Mouse (Mus musculus) thymus, adult 2 months (tissue): ENCODE results near the gene Rad51b. TPM values are rescaled to one million over a fixed set of nuclear protein-coding genes. Genes with fewer than 3 reads are reported as not detected.

Experiments
- DNase-seq: peaks from one replicate; pipeline ENCODE4 v3.0.0; 2021
- H3K27ac ChIP-seq: fragments of 200-500 bp; 2 replicates; pipeline ENCODE4 v1.5.1; 2012; ENCODE audit warnings: low read length, control low read depth; ENCODE audit not compliant: control insufficient read depth, insufficient read depth
- H3K27me3 ChIP-seq: fragments of 200-500 bp; 2 replicates; pipeline ENCODE4 v1.6.1; 2012; ENCODE audit warnings: mild to moderate bottlenecking, low read length, moderate library complexity, mixed read lengths; ENCODE audit not compliant: control insufficient read depth, insufficient read depth
- H3K36me3 ChIP-seq: fragments of 200-500 bp; 2 replicates; pipeline ENCODE4 v1.6.1; 2012; ENCODE audit warnings: mild to moderate bottlenecking, low read length, moderate library complexity; ENCODE audit not compliant: control insufficient read depth, insufficient read depth
- H3K4me1 ChIP-seq: fragments of 200-500 bp; replicated peaks from 2 replicates; pipeline ENCODE4 v1.6.1; 2012; ENCODE audit warnings: low read length; ENCODE audit not compliant: control insufficient read depth, insufficient read depth
- H3K4me3 ChIP-seq: fragments of 200-500 bp; 2 replicates; pipeline ENCODE4 v1.5.1; 2012; ENCODE audit warnings: mild to moderate bottlenecking, low read length, control low read depth, moderate library complexity; ENCODE audit not compliant: control insufficient read depth, insufficient read depth
- CTCF ChIP-seq: fragments of 200-500 bp; IDR thresholded peaks from 2 replicates; pipeline ENCODE4 v1.5.1; 2012; ENCODE audit warnings: mild to moderate bottlenecking, control low read depth, low read length, moderate library complexity, borderline replicate concordance; ENCODE audit not compliant: control insufficient read depth, poor library complexity, insufficient read depth; ENCODE audit errors: extremely low read depth
- POLR2A ChIP-seq: fragments of 200-500 bp; IDR thresholded peaks from 2 replicates; pipeline ENCODE4 v1.6.1; 2012; ENCODE audit warnings: mild to moderate bottlenecking, low read length, control low read depth, moderate library complexity; ENCODE audit not compliant: control insufficient read depth, poor library complexity, insufficient read depth; ENCODE audit errors: extremely low read depth
- WGBS: fragments of 180-500 bp; shearing (Covaris S2); methylation state at CpG from one replicate; pipeline ENCODE4 v1.1.7; 2018; 5-methylcytosine and 5-hydroxymethylcytosine counted together
- polyA plus RNA-seq: library from polyadenylated mRNA; depleted of rRNA; stranded (reverse); fragments of >200 nt; gene quantifications from 2 replicates; pipeline ENCODE4 v1.2.3, GENCODE M21; 2012

Rad51b gene
- polyA plus RNA-seq, 1 experiment = 1.1 TPM

DNA sequence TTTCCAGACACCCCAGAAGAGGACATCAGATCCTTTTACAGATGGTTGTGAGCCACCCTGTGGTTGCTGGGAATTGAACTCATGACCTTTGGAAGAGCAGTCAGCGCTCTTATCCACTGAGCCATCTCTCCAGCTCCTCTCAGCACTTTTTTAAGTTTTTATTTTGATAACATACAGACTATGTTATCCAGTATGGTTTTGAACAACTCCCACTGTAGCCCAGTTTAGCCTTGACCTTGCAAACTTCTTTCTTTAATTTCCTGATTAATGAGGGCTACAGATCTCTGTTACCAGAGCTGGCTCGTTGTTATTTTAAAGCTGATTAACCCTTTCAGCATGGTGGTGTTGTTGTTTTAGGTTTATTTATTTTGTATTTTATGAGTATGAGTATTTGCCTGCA lies 29.2 kb downstream of the Rad51b start:
- WGBS = 91% methylated on average over 2 of the region's 2 CpGs
- DNase-seq = no peak
- H3K27me3 ChIP-seq = no peaks in the 10 kb centered on the region

DNA sequence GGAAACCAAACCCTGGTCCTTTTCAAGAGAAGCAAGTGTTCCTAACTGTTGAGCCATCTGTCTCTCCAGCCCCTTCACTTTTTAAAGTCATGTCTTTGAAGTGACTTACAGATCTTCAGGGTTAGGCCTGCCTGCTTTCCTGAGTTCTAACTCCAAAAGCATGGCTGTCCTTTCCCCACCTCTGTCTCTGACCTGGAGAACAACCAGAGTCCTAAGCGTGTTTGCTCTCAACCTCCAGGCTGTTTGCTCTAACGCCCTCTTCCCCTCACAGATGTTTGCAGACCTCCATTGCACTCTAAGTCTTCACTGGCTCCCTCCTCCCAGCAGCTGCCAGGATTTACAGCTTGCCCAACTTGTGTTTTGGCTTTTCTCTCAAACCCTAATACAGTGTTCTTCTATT lies 29.7 kb downstream of the Rad51b start:
- DNase-seq = no peak
- Histone ChIP-seq H3K4me3 (no peak overlapping the region), H3K36me3 (no peaks in the 10 kb centered on the region), H3K27me3 (no peaks in the 10 kb centered on the region), H3K27ac (no peak overlapping the region), H3K4me1 (no peaks in the 10 kb centered on the region)
- no peak for TF ChIP-seq POLR2A
- TF ChIP-seq CTCF = no peak
- 96% methylated on average over 2 of the region's 2 CpGs for WGBS

More for the DNA sequence above, 29.2 kb downstream of the Rad51b start:
- no peak for TF ChIP-seq CTCF
- TF ChIP-seq POLR2A = no peak
- Histone ChIP-seq H3K4me3 (no peak overlapping the region), H3K4me1 (no peaks in the 10 kb centered on the region), H3K27ac (no peak overlapping the region), H3K36me3 (no peaks in the 10 kb centered on the region)

DNA sequence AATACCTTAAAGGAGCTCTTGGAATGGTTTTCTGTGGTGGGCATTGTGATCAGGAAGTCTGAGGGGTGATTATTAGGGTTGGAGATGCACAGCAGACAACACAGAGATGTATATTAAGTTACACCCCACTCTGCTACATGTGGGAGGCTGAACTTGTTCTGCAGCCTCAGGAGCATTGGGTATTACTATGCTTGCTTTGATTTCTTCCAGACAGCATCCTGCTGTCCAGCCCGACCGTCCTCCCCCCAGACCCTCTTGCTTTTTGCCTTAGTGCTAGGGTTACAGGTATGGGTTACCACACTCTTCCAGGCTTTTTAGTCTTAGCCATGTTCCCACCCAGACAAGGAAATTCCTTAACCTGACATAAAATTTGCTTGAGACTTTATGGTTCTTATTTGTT lies 30.8 kb downstream of the Rad51b start:
- no peak overlapping the region for H3K27ac ChIP-seq
- no peak for TF ChIP-seq POLR2A
- TF ChIP-seq CTCF = no peak
- WGBS = 99% methylated on average over 2 of the region's 2 CpGs

DNA sequence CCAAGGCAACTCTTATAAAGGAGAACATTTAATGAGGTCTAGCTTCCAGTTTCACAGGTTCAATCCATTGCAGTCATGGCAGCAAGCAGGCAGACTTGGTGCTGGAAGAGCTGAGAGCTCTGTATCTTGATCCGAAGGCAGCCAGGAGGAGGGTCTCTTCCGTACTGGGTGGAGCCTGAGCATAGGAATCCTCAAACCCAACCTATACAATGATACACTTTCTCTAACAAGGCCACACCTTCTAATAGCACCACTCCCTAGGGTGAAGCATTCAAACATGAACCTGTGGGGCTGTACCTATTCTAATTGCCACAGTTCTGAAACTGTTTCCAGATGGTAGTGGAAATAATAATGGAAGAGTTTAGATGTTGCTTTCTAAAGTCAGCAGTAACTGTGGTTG lies 33.5 kb downstream of the Rad51b start:
- DNase-seq = no peak

More for the DNA sequence above, 30.8 kb downstream of the Rad51b start:
- H3K36me3 ChIP-seq = no peaks in the 10 kb centered on the region
- H3K4me3 ChIP-seq = no peak overlapping the region
- H3K4me1 ChIP-seq = no peaks in the 10 kb centered on the region
- no peaks in the 10 kb centered on the region for H3K27me3 ChIP-seq
- no peak for DNase-seq

DNA sequence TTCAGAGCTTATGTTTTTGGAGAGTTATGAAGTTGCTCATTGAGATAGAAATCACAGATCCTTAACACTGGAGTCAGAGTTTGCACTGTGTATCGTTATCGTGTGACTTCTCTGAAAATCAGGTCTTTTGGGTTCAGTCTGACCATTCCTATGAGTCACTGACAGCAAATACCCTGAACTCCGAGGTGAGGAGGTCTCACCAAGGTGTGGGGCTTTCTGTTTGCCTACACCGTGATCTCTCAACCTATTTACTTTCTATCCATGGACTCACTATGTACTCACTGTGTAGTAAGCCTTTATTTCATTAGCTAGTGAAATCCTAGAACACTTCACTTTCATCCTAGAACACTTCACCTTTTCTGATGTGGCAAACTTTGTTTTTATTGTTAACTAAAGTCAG lies 34.6 kb downstream of the Rad51b start:
- H3K36me3 ChIP-seq = no peaks in the 10 kb centered on the region
- TF ChIP-seq POLR2A (no peak), CTCF (no peak)
- DNase-seq = no peak
- 97% methylated on average over 4 of the region's 4 CpGs for WGBS
- no peak overlapping the region for H3K4me3 ChIP-seq
- H3K4me1 ChIP-seq = no peaks in the 10 kb centered on the region
- no peak overlapping the region for H3K27ac ChIP-seq
- no peaks in the 10 kb centered on the region for H3K27me3 ChIP-seq

More for the DNA sequence above, 33.5 kb downstream of the Rad51b start:
- Histone ChIP-seq H3K4me1 (no peaks in the 10 kb centered on the region), H3K27me3 (no peaks in the 10 kb centered on the region), H3K4me3 (no peak overlapping the region), H3K27ac (no peak overlapping the region), H3K36me3 (no peaks in the 10 kb centered on the region)
- 99% methylated on average over 2 of the region's 2 CpGs for WGBS
- no peak for TF ChIP-seq POLR2A
- no peak for TF ChIP-seq CTCF

DNA sequence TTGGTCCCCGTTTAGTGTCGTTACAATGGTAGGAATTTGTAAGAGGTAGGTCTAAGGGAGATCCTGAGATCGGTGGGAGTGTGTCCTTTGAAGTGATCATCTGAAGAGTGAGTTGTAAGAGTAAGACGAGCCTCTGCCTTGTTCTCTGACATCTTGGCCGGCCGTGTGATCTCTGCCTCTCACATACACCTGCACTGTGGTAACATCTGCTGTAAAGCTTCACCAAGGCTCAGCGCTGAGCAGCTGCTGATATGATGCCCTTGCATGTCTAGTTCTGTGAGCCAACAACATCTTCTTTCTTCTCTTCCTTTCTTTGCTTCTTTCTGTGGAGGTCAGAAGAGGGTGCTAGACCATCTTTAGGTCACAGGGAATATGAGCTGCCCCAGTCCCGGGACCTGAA lies 41.7 kb downstream of the Rad51b start:
- Histone ChIP-seq H3K4me1 (peaks cover 3% of the 10 kb centered on the region), H3K27ac (no peak overlapping the region), H3K4me3 (no peak overlapping the region), H3K36me3 (no peaks in the 10 kb centered on the region), H3K27me3 (no peaks in the 10 kb centered on the region)
- DNase-seq = peak; percentile 40
- no peak for TF ChIP-seq POLR2A
- no peak for TF ChIP-seq CTCF
- 26% methylated on average over 8 of the region's 8 CpGs for WGBS

DNA sequence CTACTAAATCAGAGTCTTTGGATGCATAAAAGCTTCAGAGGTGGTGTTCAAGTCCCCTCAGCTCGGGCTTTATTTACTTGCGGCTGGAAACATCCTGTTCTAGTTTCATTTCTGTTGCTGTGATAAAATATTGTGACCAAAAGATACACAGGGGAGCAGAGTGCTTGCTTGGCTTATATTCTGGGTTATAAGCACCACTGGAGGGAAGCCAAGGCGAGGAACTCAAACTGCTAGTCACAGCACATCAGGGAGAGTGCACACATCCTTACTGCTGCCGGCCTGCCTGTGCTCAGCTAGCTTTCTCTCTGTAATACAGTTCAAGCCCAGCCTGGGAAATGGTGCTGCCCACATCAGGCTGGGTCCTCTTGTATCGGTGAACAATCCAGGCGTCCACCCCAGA lies 43.4 kb downstream of the Rad51b start:
- H3K4me3 ChIP-seq = no peak overlapping the region
- WGBS = 90% methylated on average over 6 of the region's 6 CpGs
- H3K27ac ChIP-seq = no peak overlapping the region
- TF ChIP-seq POLR2A (no peak), CTCF (no peak)
- H3K36me3 ChIP-seq = no peaks in the 10 kb centered on the region
- no peak for DNase-seq
- no peaks in the 10 kb centered on the region for H3K27me3 ChIP-seq
- peaks cover 3% of the 10 kb centered on the region for H3K4me1 ChIP-seq
